Mouse (Mus musculus): ENCODE data around the gene Scn3b. TPM values are rescaled to one million over a fixed set of nuclear protein-coding genes. Genes with fewer than 3 reads are reported as not detected.

Scn3b gene
- polyA plus RNA-seq, 1 experiment from 2014 or later = 13.7 TPM

DNA sequence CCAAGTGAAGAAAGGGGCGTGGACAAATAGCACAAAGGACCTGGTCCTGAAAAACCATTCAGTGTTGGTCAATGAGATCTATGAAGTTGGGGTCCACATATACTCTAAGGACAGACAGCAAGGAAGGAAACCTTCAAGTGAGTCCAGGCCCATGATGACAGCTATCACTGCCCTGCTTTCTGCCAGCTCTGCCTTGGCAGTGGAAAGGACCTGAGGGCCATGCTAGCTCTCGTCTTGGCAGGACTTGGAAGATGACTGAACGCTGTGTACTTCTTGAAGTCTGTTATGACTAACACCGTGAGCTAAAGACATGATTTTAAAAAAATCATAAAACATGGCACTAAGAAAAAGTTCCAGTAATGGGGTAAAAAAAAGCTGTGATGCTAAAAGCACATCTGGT is 48.7 kb downstream of the Scn3b start:
- Histone ChIP-seq H3K4me1 (peaks cover 14% of the 10 kb centered on the region; the same call in 1 of the 2 replicates), H3K27ac (replicated peaks) (no peak overlapping the region), H3K4me3 (replicated peaks) (no peak overlapping the region), H3K9me3 (replicated peaks) (no peaks in the 10 kb centered on the region), H3K4me2 (replicated peaks) (no peak overlapping the region), H3K27me3 (no peaks in the 10 kb centered on the region), H3K36me3 (peaks cover 6% of the 10 kb centered on the region; the same call in 1 of the 2 replicates), H3K9ac (no peak overlapping the region)
- no peak for ATAC-seq (ENCODE audit: insufficient number of reproducible peaks, low FRiP score, low TSS enrichment, low read depth)
- WGBS = 88% methylated on average over 4 of the region's 4 CpGs

DNA sequence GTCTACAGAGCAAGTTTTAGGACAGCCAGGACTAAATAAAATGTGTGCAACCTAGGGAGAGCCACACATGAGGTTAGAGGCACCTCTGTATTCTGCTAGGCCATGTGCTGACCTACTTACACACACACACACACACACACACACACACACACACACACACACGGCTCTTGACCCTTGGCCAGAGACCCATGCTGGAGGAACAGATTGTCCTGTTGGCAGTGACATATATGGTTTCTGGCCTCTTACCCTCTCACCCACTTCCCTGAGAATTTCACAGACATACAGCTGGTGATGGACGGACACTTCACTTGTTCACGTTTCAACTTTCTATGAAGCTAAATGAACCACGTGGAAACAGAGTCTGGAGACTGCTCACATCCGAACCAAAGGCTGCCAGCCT is 49.8 kb downstream of the Scn3b start:
- H3K4me3 ChIP-seq (replicated peaks) = no peak overlapping the region
- no peak overlapping the region for H3K4me2 ChIP-seq (replicated peaks)
- H3K9ac ChIP-seq = no peak overlapping the region
- no peaks in the 10 kb centered on the region for H3K27me3 ChIP-seq
- 76% methylated on average over 5 of the region's 5 CpGs for WGBS
- no peaks in the 10 kb centered on the region for H3K9me3 ChIP-seq (replicated peaks)
- no peak for ATAC-seq (ENCODE audit: insufficient number of reproducible peaks, low FRiP score, low TSS enrichment, low read depth)
- peaks cover 14% of the 10 kb centered on the region; the same call in 1 of the 2 replicates for H3K4me1 ChIP-seq
- H3K27ac ChIP-seq (replicated peaks) = no peak overlapping the region
- H3K36me3 ChIP-seq = peaks cover 3% of the 10 kb centered on the region; the same call in 1 of the 2 replicates

DNA sequence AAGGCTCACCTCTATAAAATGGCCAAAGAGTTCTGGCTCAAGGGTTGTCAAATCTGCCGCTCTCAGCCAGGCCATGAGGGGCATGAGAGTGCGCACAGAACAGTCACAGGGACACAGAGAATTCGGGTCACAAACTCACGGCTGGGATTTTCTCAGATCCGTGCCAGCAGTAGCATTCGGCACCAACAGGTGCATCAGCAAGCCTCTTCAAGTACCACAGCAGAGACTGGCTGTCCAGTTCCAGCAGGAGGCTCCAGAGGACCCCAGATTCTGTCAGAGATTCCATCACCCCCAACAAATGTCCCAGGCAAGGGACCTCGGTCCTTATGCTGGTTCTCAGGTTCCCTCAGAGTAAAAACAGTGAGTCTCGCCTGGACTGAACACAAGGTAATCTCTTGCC is 51.4 kb downstream of the Scn3b start:
- no peaks in the 10 kb centered on the region for H3K36me3 ChIP-seq
- no peak overlapping the region for H3K4me2 ChIP-seq (replicated peaks)
- no peak overlapping the region for H3K4me3 ChIP-seq (replicated peaks)
- no peaks in the 10 kb centered on the region for H3K9me3 ChIP-seq (replicated peaks)
- ATAC-seq (ENCODE audit: insufficient number of reproducible peaks, low FRiP score, low TSS enrichment, low read depth) = no peak
- no peak overlapping the region for H3K9ac ChIP-seq
- H3K27me3 ChIP-seq = no peaks in the 10 kb centered on the region
- 74% methylated on average over 8 of the region's 8 CpGs for WGBS
- peaks cover 14% of the 10 kb centered on the region; the same call in 1 of the 2 replicates for H3K4me1 ChIP-seq
- no peak overlapping the region for H3K27ac ChIP-seq (replicated peaks)

DNA sequence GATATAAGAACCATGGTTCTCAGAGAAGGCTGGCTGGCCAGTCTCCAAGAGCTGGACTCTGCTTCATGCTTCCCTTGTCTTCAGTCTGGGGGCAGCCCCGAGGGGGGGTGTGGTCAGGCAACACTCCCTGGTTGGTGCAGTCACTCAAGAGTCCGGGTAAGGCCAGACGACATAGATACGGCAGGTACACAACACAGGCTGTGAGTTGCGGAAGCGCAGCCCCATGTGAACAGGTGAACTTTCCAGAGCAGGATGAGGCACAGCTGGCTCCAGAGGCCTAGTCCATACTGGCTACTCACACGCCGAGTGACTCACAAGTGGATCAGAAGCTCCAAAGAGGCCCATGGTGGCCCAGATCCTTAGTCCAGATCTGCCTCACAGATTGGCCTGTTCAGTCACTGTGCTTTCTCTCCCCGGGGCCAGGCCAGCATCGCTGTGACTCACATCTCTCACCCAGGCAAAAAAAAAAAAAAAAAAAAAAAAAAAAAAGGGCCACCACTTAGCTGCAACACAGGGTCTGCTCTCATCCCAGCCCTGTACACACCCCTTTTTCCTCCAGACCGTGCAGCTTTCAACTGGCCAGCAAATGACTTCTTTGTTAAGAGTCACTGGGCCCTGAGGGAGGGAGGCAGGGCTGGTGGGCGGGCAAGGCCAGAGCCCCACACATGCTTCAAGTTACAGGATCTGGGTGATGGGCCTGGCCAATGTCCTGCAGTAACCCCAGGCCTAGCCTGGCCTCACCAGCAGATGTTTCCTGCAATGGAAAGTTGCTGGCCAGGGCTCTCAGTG is 52.1 kb downstream of the Scn3b start:
- 43% methylated on average over 12 of the region's 12 CpGs for WGBS
- 0 out of 2 replicates have a peak overlapping the region, but pooled peaks have one; percentile 8 for H3K4me2 ChIP-seq (replicated peaks)
- no peak overlapping the region for H3K9ac ChIP-seq
- H3K9me3 ChIP-seq (replicated peaks) = no peaks in the 10 kb centered on the region
- H3K27me3 ChIP-seq = no peaks in the 10 kb centered on the region
- H3K4me3 ChIP-seq (replicated peaks) = no peak overlapping the region
- H3K27ac ChIP-seq (replicated peaks) = peak overlapping the region; percentile 60
- peaks cover 20% of the 10 kb centered on the region; the same call in 1 of the 2 replicates for H3K4me1 ChIP-seq
- peak; percentile 81 for ATAC-seq (ENCODE audit: insufficient number of reproducible peaks, low FRiP score, low TSS enrichment, low read depth)
- no peaks in the 10 kb centered on the region for H3K36me3 ChIP-seq

DNA sequence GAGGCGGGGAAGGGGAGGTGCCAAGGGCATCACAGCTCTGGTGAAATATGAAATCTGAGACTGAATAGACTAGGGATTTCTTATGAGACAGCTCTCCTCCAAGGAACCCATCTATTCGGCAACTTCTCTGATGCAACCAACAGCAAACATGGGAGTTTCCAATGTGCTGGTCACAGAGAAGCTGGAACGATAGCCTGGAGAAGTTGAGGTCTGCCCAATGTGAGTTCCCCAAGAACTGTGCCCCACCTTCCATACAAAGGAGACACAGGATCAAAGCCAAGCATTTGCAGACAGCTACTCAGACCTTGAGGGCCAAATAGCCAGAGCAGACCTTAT is 52.6 kb downstream of the Scn3b start:
- Histone ChIP-seq H3K27ac (replicated peaks) (peak overlapping the region; percentile 60; the same call in 1 of the 2 replicates), H3K4me2 (replicated peaks) (no peak overlapping the region), H3K27me3 (no peaks in the 10 kb centered on the region), H3K4me1 (peaks cover 20% of the 10 kb centered on the region; the same call in 1 of the 2 replicates), H3K4me3 (replicated peaks) (no peak overlapping the region), H3K9ac (no peak overlapping the region), H3K9me3 (replicated peaks) (no peaks in the 10 kb centered on the region), H3K36me3 (no peaks in the 10 kb centered on the region)
- WGBS = 46% methylated on average over 3 of the region's 3 CpGs
- ATAC-seq (ENCODE audit: insufficient number of reproducible peaks, low FRiP score, low TSS enrichment, low read depth) = no peak

DNA sequence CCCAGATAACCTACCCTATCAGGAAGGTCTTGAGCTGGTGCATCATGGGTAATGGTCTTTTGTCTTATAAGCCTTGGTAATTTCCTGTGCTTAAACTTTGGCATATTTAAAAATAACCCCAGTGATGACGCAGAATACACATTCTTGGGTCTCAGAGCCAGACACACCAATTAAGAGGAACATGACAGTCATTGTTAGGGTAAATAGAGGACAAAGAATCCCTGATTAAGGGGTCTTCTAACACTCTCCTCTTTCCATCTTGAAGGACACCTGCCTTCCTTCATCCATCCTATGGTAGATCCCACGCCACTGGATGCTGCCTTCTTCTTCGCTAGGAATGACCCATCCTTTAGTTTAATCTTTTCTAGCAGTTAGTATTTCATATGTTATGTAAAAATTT is 53.4 kb downstream of the Scn3b start:
- no peak for ATAC-seq (ENCODE audit: insufficient number of reproducible peaks, low FRiP score, low TSS enrichment, low read depth)
- H3K4me3 ChIP-seq (replicated peaks) = no peak overlapping the region
- H3K9ac ChIP-seq = no peak overlapping the region
- H3K4me1 ChIP-seq = peaks cover 20% of the 10 kb centered on the region; the same call in 1 of the 2 replicates
- H3K27me3 ChIP-seq = no peaks in the 10 kb centered on the region
- 85% methylated on average over 3 of the region's 3 CpGs for WGBS
- no peaks in the 10 kb centered on the region for H3K9me3 ChIP-seq (replicated peaks)
- no peak overlapping the region for H3K4me2 ChIP-seq (replicated peaks)
- H3K27ac ChIP-seq (replicated peaks) = no peak overlapping the region
- no peaks in the 10 kb centered on the region for H3K36me3 ChIP-seq

DNA sequence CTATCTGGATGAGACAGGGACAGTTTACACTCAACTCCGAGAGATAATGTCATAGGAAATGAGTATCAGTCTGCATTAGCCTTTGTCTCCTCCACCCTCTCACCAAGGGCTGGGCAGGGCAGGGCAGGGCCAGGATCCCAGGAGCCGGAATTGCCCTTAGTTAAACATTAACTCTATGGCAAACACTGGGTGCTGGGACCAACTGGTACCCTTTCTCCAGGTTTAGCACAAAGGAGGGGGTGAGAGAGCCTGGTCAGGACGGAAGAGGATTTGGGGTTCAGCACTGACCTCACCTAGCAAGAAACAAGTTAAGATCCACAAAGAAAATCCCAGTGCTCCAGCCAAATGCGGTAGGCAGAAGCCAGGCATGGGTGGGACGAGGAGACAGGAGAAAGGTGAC is 54.2 kb downstream of the Scn3b start:
- Histone ChIP-seq H3K27me3 (no peaks in the 10 kb centered on the region), H3K9ac (no peak overlapping the region), H3K27ac (replicated peaks) (no peak overlapping the region), H3K4me2 (replicated peaks) (no peak overlapping the region), H3K4me3 (replicated peaks) (no peak overlapping the region), H3K9me3 (replicated peaks) (no peaks in the 10 kb centered on the region), H3K4me1 (peaks cover 20% of the 10 kb centered on the region; the same call in 1 of the 2 replicates), H3K36me3 (no peaks in the 10 kb centered on the region)
- ATAC-seq (ENCODE audit: insufficient number of reproducible peaks, low FRiP score, low TSS enrichment, low read depth) = no peak
- 88% methylated on average over 5 of the region's 5 CpGs for WGBS

DNA sequence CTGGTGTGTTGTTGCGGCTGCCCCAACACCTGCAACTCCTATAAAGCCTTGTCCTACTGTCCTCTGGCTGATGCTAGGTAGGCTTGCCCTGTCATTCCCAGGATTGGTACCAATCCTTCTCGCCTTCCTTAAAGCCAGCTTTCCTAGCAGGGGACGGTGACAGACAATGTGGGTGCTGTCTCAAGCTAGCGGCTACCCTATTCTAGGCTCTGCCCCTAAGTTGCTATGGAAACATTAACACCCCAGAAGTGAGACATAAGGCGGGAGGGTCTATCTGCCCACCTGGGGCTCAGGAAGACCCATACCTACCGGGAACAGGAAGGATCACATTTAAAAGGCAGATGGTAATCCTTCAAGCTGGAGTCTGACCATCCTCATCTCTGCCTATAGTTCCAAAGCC is 54.8 kb downstream of the Scn3b start:
- H3K36me3 ChIP-seq = no peaks in the 10 kb centered on the region
- H3K27me3 ChIP-seq = no peaks in the 10 kb centered on the region
- H3K27ac ChIP-seq (replicated peaks) = no peak overlapping the region
- H3K4me3 ChIP-seq (replicated peaks) = no peak overlapping the region
- no peak overlapping the region for H3K9ac ChIP-seq
- WGBS = 86% methylated on average over 6 of the region's 6 CpGs
- H3K4me1 ChIP-seq = peaks cover 20% of the 10 kb centered on the region; the same call in 1 of the 2 replicates
- no peak for ATAC-seq (ENCODE audit: insufficient number of reproducible peaks, low FRiP score, low TSS enrichment, low read depth)
- no peaks in the 10 kb centered on the region for H3K9me3 ChIP-seq (replicated peaks)
- H3K4me2 ChIP-seq (replicated peaks) = no peak overlapping the region

DNA sequence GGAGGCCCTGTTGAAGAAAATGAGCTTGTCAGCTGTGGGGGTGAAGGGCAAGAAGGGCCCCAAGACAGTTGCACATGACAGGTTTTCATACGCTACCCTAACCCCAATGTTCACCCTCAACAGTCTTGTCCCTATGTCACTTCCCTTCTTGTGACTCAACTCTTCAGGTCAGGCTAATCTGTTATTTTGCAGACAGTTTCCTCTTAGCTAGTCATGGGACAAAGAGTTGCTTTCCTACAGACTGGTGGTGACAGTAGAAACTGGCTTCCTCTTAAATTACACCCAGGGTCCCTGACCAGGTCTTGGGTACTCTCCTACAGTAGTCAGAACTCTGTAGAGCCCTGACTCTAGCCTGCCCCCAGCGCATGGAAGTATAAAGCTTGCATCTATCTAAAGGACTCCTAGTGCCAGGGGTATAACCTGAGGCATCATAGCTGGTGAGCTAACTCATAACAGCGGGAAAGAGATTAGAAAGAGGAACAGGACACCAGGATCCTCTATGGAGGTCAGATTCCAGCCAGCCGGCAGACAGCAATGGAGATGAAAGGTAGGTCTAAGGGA is 55.3 kb downstream of the Scn3b start:
- Histone ChIP-seq H3K4me1 (peaks cover 20% of the 10 kb centered on the region; the same call in 1 of the 2 replicates), H3K4me2 (replicated peaks) (no peak overlapping the region), H3K9me3 (replicated peaks) (no peaks in the 10 kb centered on the region), H3K27me3 (no peaks in the 10 kb centered on the region), H3K27ac (replicated peaks) (no peak overlapping the region), H3K4me3 (replicated peaks) (no peak overlapping the region), H3K9ac (no peak overlapping the region), H3K36me3 (no peaks in the 10 kb centered on the region)
- WGBS = 84% methylated on average over 4 of the region's 4 CpGs
- ATAC-seq (ENCODE audit: insufficient number of reproducible peaks, low FRiP score, low TSS enrichment, low read depth) = no peak

DNA sequence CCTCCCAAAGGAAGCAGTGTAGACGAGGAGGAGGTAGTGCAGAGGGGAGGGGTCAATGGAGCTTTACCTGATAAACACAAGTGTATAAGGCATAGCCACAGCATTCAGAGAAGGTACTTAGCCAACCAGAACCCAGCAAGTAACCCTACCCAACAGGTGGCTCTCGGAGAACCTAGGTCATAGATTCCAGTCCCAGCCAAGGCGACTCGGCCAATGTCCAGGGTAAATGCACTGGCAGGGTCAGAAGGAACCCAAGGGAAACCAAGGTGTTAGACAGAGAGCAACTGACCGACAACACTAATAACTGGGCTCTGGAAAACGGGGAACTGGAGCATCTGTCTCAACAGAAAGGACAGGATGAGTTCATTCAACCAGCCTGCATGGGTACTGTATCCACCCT is 55.8 kb downstream of the Scn3b start:
- Histone ChIP-seq H3K27me3 (no peaks in the 10 kb centered on the region), H3K4me1 (peaks cover 20% of the 10 kb centered on the region; the same call in 1 of the 2 replicates), H3K36me3 (no peaks in the 10 kb centered on the region), H3K9ac (no peak overlapping the region), H3K27ac (replicated peaks) (no peak overlapping the region), H3K4me2 (replicated peaks) (no peak overlapping the region), H3K4me3 (replicated peaks) (no peak overlapping the region), H3K9me3 (replicated peaks) (no peaks in the 10 kb centered on the region)
- WGBS = 84% methylated on average over 6 of the region's 6 CpGs
- ATAC-seq (ENCODE audit: insufficient number of reproducible peaks, low FRiP score, low TSS enrichment, low read depth) = no peak

DNA sequence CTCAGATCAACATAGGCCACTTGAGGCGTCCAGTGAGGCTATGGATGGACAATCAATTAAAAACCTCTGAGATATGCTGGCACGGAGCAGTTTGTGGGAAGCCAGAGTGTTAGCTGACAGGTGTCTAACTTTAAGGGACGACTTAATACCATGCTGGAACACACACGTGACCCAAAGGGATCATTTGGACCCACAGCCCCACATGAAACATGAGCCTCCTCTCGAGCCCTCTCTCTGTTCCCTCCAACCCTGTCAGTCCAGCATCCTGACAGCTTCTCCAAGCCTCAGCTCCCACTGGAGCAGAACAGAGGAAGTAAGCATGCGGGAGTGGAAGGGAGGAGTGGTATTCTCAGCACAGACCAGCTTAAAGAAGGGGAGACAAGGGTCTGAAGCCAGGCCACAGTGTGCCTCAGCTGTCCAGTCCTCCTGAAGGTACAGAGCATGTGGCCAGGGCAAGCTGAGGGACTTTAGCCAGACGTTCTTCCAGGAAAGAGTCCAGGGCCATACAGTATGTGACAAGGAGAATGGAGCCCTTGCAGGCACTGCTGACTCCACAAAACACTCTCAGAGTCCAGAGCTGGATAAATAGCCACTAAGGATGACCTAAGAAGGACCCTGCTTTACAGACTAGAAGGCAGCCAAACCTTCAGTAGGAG is 57.4 kb downstream of the Scn3b start:
- 45% methylated on average over 7 of the region's 7 CpGs for WGBS
- Histone ChIP-seq H3K27me3 (no peaks in the 10 kb centered on the region), H3K27ac (replicated peaks) (no peak overlapping the region), H3K4me1 (0 out of 2 replicates have a peak, but pooled peaks cover 12% of the 10 kb centered on the region), H3K36me3 (no peaks in the 10 kb centered on the region), H3K4me3 (replicated peaks) (no peak overlapping the region), H3K9me3 (replicated peaks) (no peaks in the 10 kb centered on the region), H3K4me2 (replicated peaks) (no peak overlapping the region), H3K9ac (no peak overlapping the region)
- no peak for ATAC-seq (ENCODE audit: insufficient number of reproducible peaks, low FRiP score, low TSS enrichment, low read depth)

Data from embryonic facial prominence, embryonic 15.5 days (tissue).